Mouse (Mus musculus) MEL (cell line): ENCODE data around the gene Fermt2. TPM values are rescaled to one million over a fixed set of nuclear protein-coding genes. Genes with fewer than 3 reads are reported as not detected.

Source experiments
- DNase-seq: peaks from one replicate; pipeline ENCODE4 v3.0.0; 2011; ENCODE audit warnings: low read depth, low spot score
- H3K27ac ChIP-seq: 2 replicates; pipeline ENCODE4 v1.5.1; 2012; ENCODE audit warnings: low read depth, mild to moderate bottlenecking, control low read depth, low read length, moderate library complexity; ENCODE audit not compliant: control insufficient read depth
- H3K27me3 ChIP-seq, 2 experiments: fragments of 150-350 bp in 1 of 2; sonication (generic) in 1 of 2; 2 replicates each; pipeline ENCODE4 v1.6.1; 2012; ENCODE audit warnings: low read length in 2 of 2, mild to moderate bottlenecking in 2 of 2, improper control_type of control experiment in 1 of 2, moderate library complexity in 1 of 2; ENCODE audit not compliant: insufficient read depth in 2 of 2, control insufficient read depth in 1 of 2
- H3K36me3 ChIP-seq, 2 experiments: 2 replicates each; pipeline ENCODE4 v1.6.1; 2012 to 2014; ENCODE audit warnings: low read length in 2 of 2, improper control_type of control experiment in 1 of 2, inconsistent platforms in 1 of 2, mild to moderate bottlenecking in 1 of 2; ENCODE audit not compliant: insufficient read depth in 2 of 2, control insufficient read depth in 1 of 2
- H3K4me1 ChIP-seq, 2 experiments: fragments of 150-350 bp in 1 of 2; sonication (generic) in 1 of 2; 2 replicates each; pipeline ENCODE4 v1.6.1; 2012; ENCODE audit warnings: low read length in 2 of 2, improper control_type of control experiment in 1 of 2, mild to moderate bottlenecking in 1 of 2; ENCODE audit not compliant: insufficient read depth in 2 of 2, control insufficient read depth in 1 of 2
- H3K4me3 ChIP-seq, 2 experiments: fragments of 150-350 bp in 1 of 2; sonication (generic) in 1 of 2; 2 replicates each; pipeline ENCODE4 v1.5.1; 2012; ENCODE audit warnings: low read depth in 2 of 2, low read length in 2 of 2, mild to moderate bottlenecking in 2 of 2, moderate library complexity in 2 of 2, control low read depth in 1 of 2, improper control_type of control experiment in 1 of 2; ENCODE audit not compliant: control insufficient read depth in 1 of 2, insufficient read depth in 1 of 2
- H3K79me2 ChIP-seq: 2 replicates; pipeline ENCODE4 v1.6.1; 2012; ENCODE audit warnings: mild to moderate bottlenecking, low read length, moderate library complexity; ENCODE audit not compliant: control insufficient read depth, poor library complexity, insufficient read depth
- H3K9ac ChIP-seq: 2 replicates; pipeline ENCODE4 v1.6.1; 2012; ENCODE audit warnings: low read depth, mild to moderate bottlenecking, control low read depth, low read length, moderate library complexity; ENCODE audit not compliant: control insufficient read depth, poor library complexity, severe bottlenecking
- H3K9me3 ChIP-seq: fragments of 150-350 bp; sonication (generic); replicated peaks from 2 replicates; pipeline ENCODE4 v1.6.1; 2012; ENCODE audit warnings: mild to moderate bottlenecking, low read length, improper control_type of control experiment, moderate library complexity; ENCODE audit not compliant: insufficient read depth
- CHD1 ChIP-seq: IDR thresholded peaks from 2 replicates; pipeline ENCODE4 v1.6.1; 2012; ENCODE audit warnings: low read depth, mild to moderate bottlenecking, inconsistent platforms, low read length, improper control_type of control experiment
- CTCF ChIP-seq, 3 experiments: IDR thresholded peaks in 2 of 3; conservative IDR thresholded peaks in 1 of 3; 2 replicates each; pipeline ENCODE4 v1.5.1; 2011 to 2012; ENCODE audit warnings: low read length in 3 of 3, low read depth in 2 of 3, mild to moderate bottlenecking in 2 of 3, improper control_type of control experiment in 1 of 3, inconsistent platforms in 1 of 3, mixed read lengths in 1 of 3, moderate library complexity in 1 of 3; ENCODE audit not compliant: control insufficient read depth in 1 of 3, insufficient read depth in 1 of 3, poor library complexity in 1 of 3, severe bottlenecking in 1 of 3
- E2F4 ChIP-seq: IDR thresholded peaks from 2 replicates; pipeline ENCODE4 v1.6.1; 2011; ENCODE audit warnings: low read depth, low read length, improper control_type of control experiment, borderline replicate concordance
- ELF1 ChIP-seq: IDR thresholded peaks from 2 replicates; pipeline ENCODE4 v1.6.1; 2014; ENCODE audit warnings: low read depth, mild to moderate bottlenecking, inconsistent platforms, low read length, improper control_type of control experiment, moderate library complexity
- ETS1 ChIP-seq: IDR thresholded peaks from 2 replicates; pipeline ENCODE4 v1.6.1; 2012; ENCODE audit warnings: low read depth, mild to moderate bottlenecking, inconsistent platforms, low read length, improper control_type of control experiment, moderate library complexity
- GABPA ChIP-seq: IDR thresholded peaks from 2 replicates; pipeline ENCODE4 v1.6.1; 2012; ENCODE audit warnings: low read depth, mild to moderate bottlenecking, inconsistent platforms, low read length, improper control_type of control experiment, moderate library complexity
- HCFC1 ChIP-seq: IDR thresholded peaks from 2 replicates; pipeline ENCODE4 v1.6.1; 2012; ENCODE audit warnings: low read depth, mild to moderate bottlenecking, inconsistent platforms, low read length, improper control_type of control experiment, moderate library complexity
- KAT2A ChIP-seq: conservative IDR thresholded peaks from 2 replicates; pipeline ENCODE4 v1.6.1; 2012; ENCODE audit warnings: low read depth, low read length, improper control_type of control experiment, inconsistent platforms
- MAFK ChIP-seq: IDR thresholded peaks from 2 replicates; pipeline ENCODE4 v1.6.1; 2011; ENCODE audit warnings: low read depth, mild to moderate bottlenecking, low read length, improper control_type of control experiment, borderline replicate concordance
- MAX ChIP-seq: IDR thresholded peaks from 2 replicates; pipeline ENCODE4 v1.6.1; 2011; ENCODE audit warnings: low read length, improper control_type of control experiment
- MEF2A ChIP-seq: IDR thresholded peaks from 2 replicates; pipeline ENCODE4 v1.6.1; 2014; ENCODE audit warnings: low read depth, mild to moderate bottlenecking, inconsistent platforms, low read length, improper control_type of control experiment; ENCODE audit not compliant: poor library complexity, insufficient replicate concordance, severe bottlenecking; ENCODE audit errors: extremely low read depth
- MXI1 ChIP-seq: IDR thresholded peaks from 2 replicates; pipeline ENCODE4 v1.6.1; 2011; ENCODE audit warnings: mild to moderate bottlenecking, low read depth, low read length, improper control_type of control experiment
- MYB ChIP-seq: IDR thresholded peaks from 2 replicates; pipeline ENCODE4 v1.6.1; 2011; ENCODE audit warnings: mild to moderate bottlenecking, low read depth, low read length, improper control_type of control experiment
- MYC ChIP-seq: IDR thresholded peaks from 2 replicates; pipeline ENCODE4 v1.6.1; 2011; ENCODE audit warnings: low read depth, mild to moderate bottlenecking, low read length, improper control_type of control experiment, moderate library complexity
- NELFE ChIP-seq: IDR thresholded peaks from 2 replicates; pipeline ENCODE4 v1.6.1; 2011; ENCODE audit warnings: low read depth, low read length, improper control_type of control experiment
- NRF1 ChIP-seq: IDR thresholded peaks from 2 replicates; pipeline ENCODE4 v1.6.1; 2014; ENCODE audit warnings: low read depth, mild to moderate bottlenecking, inconsistent platforms, low read length, improper control_type of control experiment, moderate library complexity; ENCODE audit not compliant: poor library complexity, insufficient read depth, severe bottlenecking
- POLR2A ChIP-seq, 2 experiments: IDR thresholded peaks; 2 replicates each; pipeline ENCODE4 v1.6.1; 2011 to 2012; ENCODE audit warnings: low read length in 2 of 2, mild to moderate bottlenecking in 2 of 2, control low read depth in 1 of 2, improper control_type of control experiment in 1 of 2, low read depth in 1 of 2, moderate library complexity in 1 of 2; ENCODE audit not compliant: control insufficient read depth in 1 of 2, insufficient read depth in 1 of 2, poor library complexity in 1 of 2
- RAD21 ChIP-seq: IDR thresholded peaks from 2 replicates; pipeline ENCODE4 v1.6.1; 2011; ENCODE audit warnings: mild to moderate bottlenecking, low read depth, low read length, improper control_type of control experiment
- RCOR1 ChIP-seq: IDR thresholded peaks from 2 replicates; pipeline ENCODE4 v1.6.1; 2012; ENCODE audit warnings: low read depth, mild to moderate bottlenecking, inconsistent platforms, low read length, improper control_type of control experiment
- SIN3A ChIP-seq: IDR thresholded peaks from 2 replicates; pipeline ENCODE4 v1.6.1; 2012; ENCODE audit warnings: low read length, improper control_type of control experiment, inconsistent platforms
- USF2 ChIP-seq, 2 experiments: IDR thresholded peaks; 2 replicates each; pipeline ENCODE4 v1.6.1; 2011 to 2012; ENCODE audit warnings: improper control_type of control experiment in 2 of 2, low read length in 2 of 2, borderline replicate concordance in 1 of 2, inconsistent platforms in 1 of 2, low read depth in 1 of 2, mild to moderate bottlenecking in 1 of 2; ENCODE audit not compliant: insufficient read depth in 1 of 2
- ZC3H11A ChIP-seq: IDR thresholded peaks from 2 replicates; pipeline ENCODE4 v1.6.1; 2012; ENCODE audit warnings: low read depth, mild to moderate bottlenecking, inconsistent platforms, low read length, improper control_type of control experiment
- ZNF384 ChIP-seq: IDR thresholded peaks from 2 replicates; pipeline ENCODE4 v1.6.1; 2012; ENCODE audit warnings: low read depth, mild to moderate bottlenecking, inconsistent platforms, low read length, improper control_type of control experiment
- polyA plus RNA-seq, 2 experiments: library from polyadenylated mRNA; stranded (reverse) in 1 of 2; unstranded in 1 of 2; fragments of >175 nt in 1 of 2; fragments of >200 nt in 1 of 2; gene quantifications; 2 replicates each; pipeline versions ENCODE4 v1.2.1 to v1.2.4; 2012; ENCODE audit warnings: low replicate concordance in 2 of 2, low read depth in 1 of 2; ENCODE audit not compliant: insufficient read length in 2 of 2, insufficient read depth in 1 of 2, missing spikeins in 1 of 2
- total RNA-seq: library from RNA; depleted of rRNA; stranded (reverse); fragments of 300-350 nt; gene quantifications from 2 replicates; pipeline ENCODE4 v1.2.3, GENCODE M21; 2012

Gene Fermt2
- total and polyA plus RNA-seq, 3 experiments, result not detected

- TF ChIP-seq CHD1 (no peak), MAX (no peak), E2F4 (no peak), CTCF (IDR thresholded peaks at IDR 0.05 in 2 of 3, conservative IDR thresholded peaks at IDR 0.05 in 1 of 3; ENCODE audit: control insufficient read depth in 1 of 3, insufficient read depth in 1 of 3, low read depth in 2 of 3, low read length in 3 of 3, poor library complexity in 1 of 3, severe bottlenecking in 1 of 3) (no peak), MEF2A (no peak), NELFE (no peak), MAFK (no peak), ETS1 (no peak)
- Histone ChIP-seq H3K4me1 (no peaks in the 10 kb centered on the region), H3K27ac (no peak overlapping the region), H3K36me3 (no peaks in the 10 kb centered on the region), H3K27me3 (no peaks in the 10 kb centered on the region; a peak in 1 of 4 replicates), H3K9ac (no peak overlapping the region), H3K4me3 (no peak overlapping the region), H3K79me2 (no peaks in the 10 kb centered on the region), H3K9me3 (no peaks in the 10 kb centered on the region)
- no peak for DNase-seq
Measured at GRCm38 (mm10) chr14:45506165-45506564, 23.8 kb downstream of the Fermt2 start.

- DNase-seq, result no peak
Measured at GRCm38 (mm10) chr14:45504422-45505113, 25.4 kb downstream of the Fermt2 start.

GRCm38 (mm10) chr14:45503934-45504333 lies 26.0 kb downstream of the Fermt2 start:
- no peak for DNase-seq
- Histone ChIP-seq H3K9ac (no peak overlapping the region), H3K4me1 (no peaks in the 10 kb centered on the region), H3K4me3 (no peak overlapping the region), H3K36me3 (no peaks in the 10 kb centered on the region), H3K9me3 (no peaks in the 10 kb centered on the region), H3K27ac (no peak overlapping the region), H3K79me2 (no peaks in the 10 kb centered on the region), H3K27me3 (no peaks in the 10 kb centered on the region; a peak in 1 of 4 replicates)
- TF ChIP-seq NRF1, result no peak
- no peak for TF ChIP-seq ETS1
- TF ChIP-seq USF2 (IDR thresholded peaks at IDR 0.05; ENCODE audit: borderline replicate concordance in 1 of 2, insufficient read depth in 1 of 2, low read depth in 1 of 2, low read length in 2 of 2), result no peak
- no peak for TF ChIP-seq ZNF384
- no peak for TF ChIP-seq ELF1
- TF ChIP-seq MXI1, result no peak
- no peak for TF ChIP-seq MAFK
- TF ChIP-seq RAD21, result no peak

More at GRCm38 (mm10) chr14:45504422-45505113, 25.4 kb downstream of the Fermt2 start:
- no peak overlapping the region for H3K4me3 ChIP-seq
- H3K9ac ChIP-seq, result no peak overlapping the region
- H3K36me3 ChIP-seq, result no peaks in the 10 kb centered on the region
- H3K27me3 ChIP-seq, result no peaks in the 10 kb centered on the region; a peak in 1 of 4 replicates
- no peak for TF ChIP-seq GABPA
- TF ChIP-seq ZC3H11A, result no peak
- no peak for TF ChIP-seq MYC
- TF ChIP-seq E2F4, result no peak
- TF ChIP-seq NRF1, result no peak
- TF ChIP-seq MYB, result no peak
- no peak for TF ChIP-seq KAT2A
- TF ChIP-seq MEF2A, result no peak
- TF ChIP-seq RCOR1, result no peak
- no peak for TF ChIP-seq POLR2A (IDR thresholded peaks at IDR 0.05; ENCODE audit: control insufficient read depth in 1 of 2, insufficient read depth in 1 of 2, low read depth in 1 of 2, low read length in 2 of 2, poor library complexity in 1 of 2)
- no peak for TF ChIP-seq HCFC1
- no peak for TF ChIP-seq RAD21
- no peak for TF ChIP-seq SIN3A
- TF ChIP-seq ETS1, result no peak
- TF ChIP-seq ELF1, result no peak
- no peak overlapping the region for H3K27ac ChIP-seq
- no peaks in the 10 kb centered on the region for H3K79me2 ChIP-seq
- H3K4me1 ChIP-seq, result no peaks in the 10 kb centered on the region
- H3K9me3 ChIP-seq, result no peaks in the 10 kb centered on the region
